Mouse (Mus musculus) liver, adult 2 months (tissue): ENCODE measurements around the gene Evi5. TPM values are rescaled to one million over a fixed set of nuclear protein-coding genes. Genes with fewer than 3 reads are reported as not detected.
A peak's percentile ranks its signal among the peaks of the same experiment; 100 is the strongest.

Source experiments
- DNase-seq: peaks from one replicate; pipeline ENCODE4 v3.0.0-alpha.2; 2011; ENCODE audit warnings: low read depth, low spot score; ENCODE audit errors: extremely low read depth
- H3K27ac ChIP-seq: fragments of 200-500 bp; replicated peaks from 2 replicates; pipeline ENCODE4 v1.5.1; 2012; ENCODE audit warnings: low read depth, mild to moderate bottlenecking, control low read depth, inconsistent platforms, low read length; ENCODE audit not compliant: insufficient read depth
- H3K27me3 ChIP-seq: fragments of 200-500 bp; 2 replicates; pipeline ENCODE4 v1.6.1; 2012; ENCODE audit warnings: mild to moderate bottlenecking, moderate library complexity, low read length, inconsistent platforms; ENCODE audit not compliant: control insufficient read depth, insufficient read depth
- H3K36me3 ChIP-seq: fragments of 200-500 bp; 2 replicates; pipeline ENCODE4 v1.6.1; 2012; ENCODE audit warnings: low read length, inconsistent platforms; ENCODE audit not compliant: control insufficient read depth, insufficient read depth
- H3K4me1 ChIP-seq: fragments of 200-500 bp; 2 replicates; pipeline ENCODE4 v1.6.1; 2011; ENCODE audit warnings: low read length; ENCODE audit not compliant: control insufficient read depth, insufficient read depth
- H3K4me3 ChIP-seq: fragments of 200-500 bp; 2 replicates; pipeline ENCODE4 v1.5.1; 2011; ENCODE audit warnings: low read depth, mild to moderate bottlenecking, control low read depth, low read length, moderate library complexity; ENCODE audit not compliant: insufficient read depth
- H3K79me2 ChIP-seq: fragments of 200-500 bp; 2 replicates; pipeline ENCODE4 v1.6.1; 2012; ENCODE audit warnings: inconsistent platforms, mild to moderate bottlenecking, low read length, moderate library complexity; ENCODE audit not compliant: control insufficient read depth, insufficient read depth
- H3K9ac ChIP-seq: fragments of 200-500 bp; 2 replicates; pipeline ENCODE4 v1.6.1; 2012; ENCODE audit warnings: low read depth, mild to moderate bottlenecking, control low read depth, inconsistent platforms, low read length
- CTCF ChIP-seq: fragments of 200-500 bp; IDR thresholded peaks from 2 replicates; pipeline ENCODE4 v1.5.1; 2011; ENCODE audit warnings: low read depth, low read length, control low read depth
- POLR2A ChIP-seq: fragments of 200-500 bp; IDR thresholded peaks from 2 replicates; pipeline ENCODE4 v1.6.1; 2011; ENCODE audit warnings: low read length, control low read depth; ENCODE audit not compliant: insufficient read depth; ENCODE audit errors: extremely low read depth
- WGBS: fragments of 180-500 bp; shearing (Covaris S2); methylation state at CpG from one replicate; pipeline ENCODE4 v1.1.7; 2018; 5-methylcytosine and 5-hydroxymethylcytosine counted together
- polyA plus RNA-seq: library from polyadenylated mRNA; depleted of rRNA; stranded (reverse); fragments of >200 nt; gene quantifications from 2 replicates; pipeline ENCODE4 v1.2.3, GENCODE M21; 2012
- total RNA-seq: library from RNA; depleted of rRNA; stranded (reverse); fragments of >200 nt; gene quantifications from 2 replicates; pipeline ENCODE4 v1.2.3, GENCODE M21; 2014

Gene Evi5
- total and polyA plus RNA-seq, 2 experiments: 29.0 to 118 TPM

DNA sequence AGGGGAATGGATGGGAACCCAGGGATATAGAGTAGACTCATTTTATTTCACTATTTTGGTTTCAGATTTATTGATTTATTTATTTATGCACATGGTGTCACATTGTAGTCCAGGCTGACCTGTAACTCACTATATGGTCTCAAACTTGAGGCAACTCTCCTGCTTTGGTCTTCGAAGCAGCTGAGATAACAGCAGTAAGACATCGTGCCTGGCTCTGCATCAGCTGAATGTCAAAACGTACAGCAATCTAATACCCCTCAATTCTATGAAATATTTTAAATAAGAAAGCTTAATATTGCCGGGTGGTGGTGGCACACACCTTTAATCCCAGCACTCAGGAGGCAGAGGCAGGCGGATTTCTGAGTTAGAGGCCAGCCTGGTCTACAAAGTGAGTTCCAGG is 36.1 kb upstream of the Evi5 start:
- no peaks in the 10 kb centered on the region for H3K4me1 ChIP-seq
- H3K4me3 ChIP-seq: no peak overlapping the region
- TF ChIP-seq POLR2A (no peak), CTCF (no peak)
- WGBS: 93% methylated on average over 5 of the region's 5 CpGs
- no peak for DNase-seq
- peaks cover 35% of the 10 kb centered on the region for H3K36me3 ChIP-seq
- H3K27me3 ChIP-seq: no peaks in the 10 kb centered on the region
- H3K9ac ChIP-seq: no peak overlapping the region
- H3K79me2 ChIP-seq: no peaks in the 10 kb centered on the region
- no peak overlapping the region for H3K27ac ChIP-seq

DNA sequence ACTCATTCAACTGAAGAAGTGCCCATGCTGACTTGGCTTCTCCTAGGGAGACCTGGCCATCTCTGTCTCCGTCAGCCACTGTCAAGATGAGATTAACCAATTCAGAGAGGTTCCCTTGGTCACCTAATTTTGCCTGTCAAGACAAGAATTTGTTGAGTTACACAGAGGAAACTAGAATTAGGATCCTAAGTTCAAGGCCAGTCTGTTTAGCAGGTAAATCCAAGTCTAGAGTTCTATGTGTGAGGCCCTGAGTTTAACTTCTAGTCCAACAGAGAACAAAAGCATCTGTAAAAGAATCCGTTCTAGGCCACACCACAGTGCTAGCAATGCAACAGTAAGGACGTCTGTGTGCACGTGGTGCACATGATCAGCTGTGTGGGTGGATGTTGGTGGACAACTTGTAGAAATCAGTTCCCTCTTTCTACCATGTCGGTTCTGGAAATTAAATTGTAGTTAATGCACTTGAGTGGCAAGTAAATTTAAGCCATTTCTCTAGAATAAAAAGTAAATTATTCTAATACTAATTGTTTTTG is 35.2 kb upstream of the Evi5 start:
- no peak overlapping the region for H3K4me3 ChIP-seq
- H3K36me3 ChIP-seq: peaks cover 43% of the 10 kb centered on the region
- no peak for TF ChIP-seq CTCF
- TF ChIP-seq POLR2A: no peak
- H3K27ac ChIP-seq: no peak overlapping the region
- no peak for DNase-seq
- no peaks in the 10 kb centered on the region for H3K79me2 ChIP-seq
- H3K27me3 ChIP-seq: no peaks in the 10 kb centered on the region
- 63% methylated on average over 5 of the region's 5 CpGs for WGBS
- H3K4me1 ChIP-seq: no peaks in the 10 kb centered on the region
- H3K9ac ChIP-seq: no peak overlapping the region

DNA sequence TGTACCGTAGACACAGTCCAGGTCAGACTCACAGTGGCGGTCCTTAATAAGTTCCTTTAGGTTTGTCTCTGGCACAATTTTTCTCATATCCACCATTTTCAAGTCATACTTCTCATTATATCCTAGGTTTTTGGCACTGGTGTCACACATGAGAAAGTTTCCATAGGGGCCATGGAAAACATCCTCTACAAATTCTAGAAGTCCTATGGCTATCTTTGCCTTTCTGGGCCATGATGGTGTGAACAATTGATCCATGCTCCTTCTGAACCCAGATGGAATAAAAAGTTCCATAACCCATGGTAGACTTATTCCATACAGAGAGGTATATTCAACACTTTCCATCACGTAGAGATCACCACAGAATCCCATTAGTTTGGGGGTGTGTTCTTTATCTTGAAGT is 34.8 kb upstream of the Evi5 start:
- Histone ChIP-seq H3K36me3 (peaks cover 47% of the 10 kb centered on the region), H3K4me1 (no peaks in the 10 kb centered on the region), H3K27me3 (no peaks in the 10 kb centered on the region), H3K9ac (no peak overlapping the region), H3K79me2 (no peaks in the 10 kb centered on the region), H3K27ac (no peak overlapping the region), H3K4me3 (no peak overlapping the region)
- 89% methylated on average over 3 of the region's 3 CpGs for WGBS
- no peak for DNase-seq
- TF ChIP-seq CTCF: no peak
- no peak for TF ChIP-seq POLR2A

DNA sequence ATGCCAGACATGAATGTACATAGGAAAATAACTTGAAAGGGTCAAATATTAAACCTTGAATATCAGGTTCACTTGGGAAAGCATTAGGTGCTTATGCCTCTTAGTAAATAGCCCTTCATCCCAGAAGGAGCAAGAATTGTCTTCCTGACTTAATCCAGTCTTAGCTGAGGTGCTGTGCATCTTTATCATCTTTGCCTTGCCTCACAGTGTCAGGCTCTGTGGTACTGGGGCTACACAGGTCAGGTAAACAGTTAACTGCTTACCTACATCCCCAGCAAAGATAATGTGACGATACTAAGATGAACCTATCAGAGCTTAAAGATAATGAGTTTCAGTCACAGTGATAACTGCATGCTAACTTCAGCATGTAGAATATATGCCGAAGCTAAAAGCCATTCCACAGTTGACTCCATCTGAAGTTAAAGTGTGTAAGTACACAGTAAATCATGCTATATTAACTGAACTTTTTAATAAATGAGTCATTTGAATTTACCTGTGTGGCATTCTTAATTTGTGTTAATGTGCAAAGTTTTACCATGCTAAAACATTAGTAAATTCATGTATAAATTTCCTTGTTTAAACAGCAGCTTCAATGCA is 33.7 kb upstream of the Evi5 start:
- Histone ChIP-seq H3K27me3 (no peaks in the 10 kb centered on the region), H3K36me3 (peaks cover 55% of the 10 kb centered on the region), H3K4me1 (no peaks in the 10 kb centered on the region), H3K79me2 (no peaks in the 10 kb centered on the region), H3K27ac (no peak overlapping the region), H3K9ac (no peak overlapping the region), H3K4me3 (no peak overlapping the region)
- WGBS: 81% methylated on average over 2 of the region's 2 CpGs
- no peak for TF ChIP-seq CTCF
- no peak for TF ChIP-seq POLR2A
- no peak for DNase-seq

GRCm38 (mm10) chr5:107904325-107904724 is 29.4 kb upstream of the Evi5 start:
- Histone ChIP-seq H3K27ac (no peak overlapping the region), H3K36me3 (peaks cover 64% of the 10 kb centered on the region), H3K27me3 (no peaks in the 10 kb centered on the region), H3K4me1 (no peaks in the 10 kb centered on the region), H3K79me2 (peaks cover 9% of the 10 kb centered on the region; the same call in 1 of the 2 replicates), H3K9ac (no peak overlapping the region), H3K4me3 (no peak overlapping the region)
- no peak for DNase-seq
- WGBS: 61% methylated on average over 3 of the region's 3 CpGs
- no peak for TF ChIP-seq CTCF
- no peak for TF ChIP-seq POLR2A

- Histone ChIP-seq H3K79me2 (peaks cover 9% of the 10 kb centered on the region; the same call in 1 of the 2 replicates), H3K36me3 (peaks cover 34% of the 10 kb centered on the region), H3K27ac (peak overlapping the region; percentile 46), H3K4me1 (no peaks in the 10 kb centered on the region), H3K9ac (peak overlapping the region; percentile 79), H3K27me3 (no peaks in the 10 kb centered on the region), H3K4me3 (peak overlapping the region; percentile 77)
- peak; percentile 48 for DNase-seq
- TF ChIP-seq POLR2A (no peak), CTCF (no peak)
- WGBS: under 1% methylated on average over 23 of the region's 23 CpGs
Measured at GRCm38 (mm10) chr5:107901014-107901615, 26.2 kb upstream of the Evi5 start.
